Mouse (Mus musculus) NIH3T3 (cell line): Measurements from ENCODE around the gene Itpr2.
A peak's percentile ranks its signal among the peaks of the same experiment; 100 is the strongest.

Experiments used
- DNase-seq: peaks from one replicate; pipeline ENCODE4 v3.0.0-alpha.2; 2012; ENCODE audit warnings: low read depth

Gene Itpr2

DNA sequence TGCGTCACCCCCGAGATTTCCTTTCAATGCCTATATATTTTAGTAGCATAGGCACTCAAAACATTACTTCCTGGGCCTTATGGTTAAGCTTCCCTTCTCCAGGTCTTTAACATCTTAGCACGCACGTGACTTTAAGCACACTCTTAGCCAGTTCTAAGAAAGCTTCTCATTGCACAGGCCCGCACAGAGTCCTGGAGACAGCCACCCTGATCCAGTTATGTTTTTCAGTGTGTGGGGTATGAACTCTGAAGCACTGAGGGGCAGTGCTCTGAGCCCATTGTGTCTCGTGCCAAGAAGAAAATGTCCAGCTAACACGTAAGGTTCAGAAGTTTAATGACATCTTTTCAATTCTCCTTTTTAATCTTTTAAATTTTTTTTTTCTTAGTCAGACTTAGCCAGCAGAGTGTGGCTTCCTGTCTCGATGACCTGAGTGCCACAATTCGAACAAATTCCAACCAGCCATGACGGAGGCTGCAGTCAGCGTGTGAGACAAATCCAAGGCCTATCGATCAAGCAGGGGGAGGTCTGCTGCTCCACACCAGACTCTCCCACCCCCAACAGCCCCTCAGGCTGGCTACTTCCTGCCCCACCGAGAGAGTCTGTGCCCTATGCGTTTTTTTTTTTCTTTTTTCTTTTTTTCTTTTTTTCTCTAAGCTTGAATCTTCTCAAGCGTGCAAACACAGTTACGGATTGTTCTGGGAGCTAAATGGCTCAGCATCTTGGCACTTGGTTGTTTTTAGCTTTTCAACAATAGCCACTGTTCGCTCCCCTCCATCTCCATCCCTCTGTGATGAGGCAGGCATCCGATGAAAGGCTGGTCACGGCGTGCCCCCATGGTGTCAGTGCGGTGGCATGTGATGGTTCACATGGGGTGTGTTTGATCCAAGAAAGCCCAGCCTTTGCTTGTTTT, 390.9 kb downstream of the Itpr2 start:
- DNase-seq, result peak; percentile 27

DNA sequence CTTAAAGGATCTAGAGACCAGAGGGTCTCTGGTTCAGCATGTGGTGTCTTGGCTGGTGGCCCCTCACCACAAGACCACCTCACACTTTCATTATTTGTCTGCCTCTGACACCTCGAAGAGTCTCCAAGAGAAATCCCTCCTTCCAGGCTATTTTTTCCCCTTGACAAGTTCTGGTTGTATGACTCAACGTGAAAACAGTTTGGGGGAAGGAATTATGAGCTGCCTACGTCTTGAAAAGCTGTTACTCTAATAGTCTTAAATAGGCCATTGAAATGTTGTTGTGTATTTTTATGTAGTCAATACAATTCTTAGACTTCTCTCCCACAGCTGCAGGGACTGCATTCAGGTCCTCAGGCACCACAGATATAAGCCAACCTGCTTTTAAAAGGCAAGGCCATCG, 391.6 kb downstream of the Itpr2 start:
- peak; percentile 68 for DNase-seq

DNA sequence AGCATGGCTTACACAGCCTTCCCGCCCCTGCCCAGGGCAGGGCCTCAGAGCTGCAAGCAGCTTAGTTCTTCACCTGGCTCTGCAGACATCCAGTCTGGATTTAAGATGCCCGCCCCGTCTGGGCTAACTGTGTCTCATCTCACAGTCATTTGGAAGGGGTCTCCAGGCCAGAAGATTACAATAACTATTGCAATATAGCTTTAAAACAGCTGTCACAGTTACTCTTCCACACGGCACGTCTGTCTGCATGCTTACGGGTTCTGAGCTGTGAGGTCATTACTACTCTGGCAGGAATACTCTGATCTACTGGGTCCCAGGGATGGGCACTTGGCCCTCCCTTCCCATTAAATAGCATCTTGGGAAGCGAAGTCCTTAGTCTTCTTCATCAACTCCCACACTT, 393.3 kb downstream of the Itpr2 start:
- no peak for DNase-seq

DNA sequence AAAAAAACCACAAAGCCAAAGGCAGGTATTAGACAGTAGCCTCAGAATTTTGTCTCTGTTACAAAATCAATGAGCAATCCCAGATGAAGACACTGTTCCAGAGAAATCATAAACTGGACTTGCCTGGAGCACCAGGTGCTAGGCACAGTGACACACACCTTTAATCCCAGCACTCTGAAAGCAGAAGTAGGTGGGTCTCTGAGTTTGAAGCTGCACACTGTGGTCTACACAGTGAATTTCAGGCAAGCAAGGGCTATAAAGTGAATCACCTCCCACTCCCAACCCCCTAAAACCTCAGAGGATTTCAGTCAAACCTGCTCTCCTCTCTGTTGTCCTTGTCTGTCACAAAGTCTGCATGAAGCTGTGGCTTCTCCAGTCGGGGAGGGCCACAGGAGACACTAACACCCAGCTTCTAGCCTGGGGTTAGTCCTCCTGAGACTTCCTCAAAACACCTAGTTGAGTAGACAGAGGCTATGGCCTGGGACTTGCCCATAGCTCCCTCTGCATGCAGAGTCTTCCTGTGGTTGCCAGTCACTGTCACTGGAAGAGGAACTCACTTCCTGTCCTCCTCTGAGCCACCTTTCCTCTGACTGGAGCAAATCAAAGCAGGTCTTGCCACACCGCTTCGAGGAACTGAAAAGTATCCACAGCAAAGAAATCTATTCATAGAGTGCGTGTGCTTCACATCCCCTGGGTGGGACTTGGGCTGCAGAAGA, 394.7 kb downstream of the Itpr2 start:
- no peak for DNase-seq

DNA sequence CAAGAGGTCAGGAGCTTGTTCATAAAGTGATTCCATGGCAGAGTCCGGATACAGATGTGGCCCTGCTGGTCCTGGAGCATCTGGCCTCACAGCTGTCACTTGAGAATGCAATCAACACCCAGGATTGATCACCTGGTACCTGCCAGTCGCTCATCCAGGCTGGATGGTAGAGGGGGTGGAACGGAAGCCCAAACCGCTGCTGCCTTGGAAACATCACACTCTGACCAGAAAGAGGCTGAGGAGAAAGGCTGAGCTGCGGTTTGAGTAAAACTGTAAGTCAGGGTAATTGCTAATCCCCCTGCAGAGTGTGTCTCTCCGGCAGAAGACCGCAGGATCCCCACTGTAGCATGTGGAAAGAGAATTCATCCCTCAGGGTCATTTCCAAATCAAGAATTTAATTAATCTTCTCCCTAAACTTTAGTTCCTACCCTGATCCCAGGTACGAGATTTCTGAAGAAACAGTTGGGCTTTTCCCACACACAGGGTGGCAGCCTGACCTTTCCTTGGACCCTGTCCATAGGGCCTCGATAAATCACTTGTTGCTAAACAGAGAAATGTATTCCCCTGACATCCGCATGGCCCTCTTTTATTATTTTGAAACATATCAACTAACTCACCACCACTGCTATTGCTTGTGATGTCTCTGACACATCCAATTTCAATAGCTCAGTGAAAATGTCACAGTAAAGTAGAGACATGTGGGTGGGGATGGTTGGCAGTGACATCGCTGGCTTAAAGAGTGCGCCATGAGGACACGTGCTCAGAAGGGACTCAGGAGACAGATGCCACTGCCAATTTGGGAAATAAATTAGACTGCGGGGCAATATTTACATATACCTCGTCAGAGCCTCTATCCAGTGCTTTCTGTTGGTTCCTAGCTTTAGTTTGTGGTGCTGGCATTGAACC, 418.7 kb downstream of the Itpr2 start:
- no peak for DNase-seq

DNA sequence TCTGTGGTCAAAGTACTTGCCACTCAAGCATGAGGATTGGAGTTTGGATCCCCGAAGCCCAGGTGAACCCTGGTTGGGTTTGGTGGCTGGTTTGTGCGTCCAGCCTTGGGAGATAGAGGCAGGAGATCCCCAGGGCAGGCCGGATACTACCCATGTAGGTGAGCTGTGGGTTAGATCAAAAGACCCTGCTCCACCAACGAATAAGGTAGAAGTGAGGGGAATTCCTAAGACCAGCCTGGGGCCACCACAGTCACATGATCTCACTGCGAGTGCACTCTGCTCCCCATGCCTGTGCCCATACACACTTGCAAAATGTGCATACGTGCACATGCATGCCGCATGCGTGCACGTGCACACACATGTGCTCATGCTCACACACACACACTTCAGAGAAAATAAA, 419.5 kb downstream of the Itpr2 start:
- DNase-seq, result no peak

DNA sequence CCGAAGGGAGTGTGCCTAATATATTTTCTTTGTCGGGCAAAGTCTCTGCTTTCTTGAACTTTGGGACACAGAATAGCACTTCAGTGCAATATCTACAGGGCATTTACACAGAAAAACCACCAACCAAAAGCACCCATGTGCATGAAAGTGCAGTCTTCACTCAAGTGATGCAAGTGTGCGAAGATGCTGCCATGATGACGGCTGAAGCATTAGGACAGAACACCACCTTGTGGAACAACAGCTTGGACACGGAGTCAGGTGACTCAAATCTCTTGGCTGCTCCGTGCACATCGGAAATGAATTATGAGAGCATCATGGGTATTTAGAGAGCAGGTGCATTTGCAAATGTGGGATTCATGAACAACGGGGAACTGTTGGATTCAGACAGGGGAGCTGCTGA, 420.4 kb downstream of the Itpr2 start:
- no peak for DNase-seq

DNA sequence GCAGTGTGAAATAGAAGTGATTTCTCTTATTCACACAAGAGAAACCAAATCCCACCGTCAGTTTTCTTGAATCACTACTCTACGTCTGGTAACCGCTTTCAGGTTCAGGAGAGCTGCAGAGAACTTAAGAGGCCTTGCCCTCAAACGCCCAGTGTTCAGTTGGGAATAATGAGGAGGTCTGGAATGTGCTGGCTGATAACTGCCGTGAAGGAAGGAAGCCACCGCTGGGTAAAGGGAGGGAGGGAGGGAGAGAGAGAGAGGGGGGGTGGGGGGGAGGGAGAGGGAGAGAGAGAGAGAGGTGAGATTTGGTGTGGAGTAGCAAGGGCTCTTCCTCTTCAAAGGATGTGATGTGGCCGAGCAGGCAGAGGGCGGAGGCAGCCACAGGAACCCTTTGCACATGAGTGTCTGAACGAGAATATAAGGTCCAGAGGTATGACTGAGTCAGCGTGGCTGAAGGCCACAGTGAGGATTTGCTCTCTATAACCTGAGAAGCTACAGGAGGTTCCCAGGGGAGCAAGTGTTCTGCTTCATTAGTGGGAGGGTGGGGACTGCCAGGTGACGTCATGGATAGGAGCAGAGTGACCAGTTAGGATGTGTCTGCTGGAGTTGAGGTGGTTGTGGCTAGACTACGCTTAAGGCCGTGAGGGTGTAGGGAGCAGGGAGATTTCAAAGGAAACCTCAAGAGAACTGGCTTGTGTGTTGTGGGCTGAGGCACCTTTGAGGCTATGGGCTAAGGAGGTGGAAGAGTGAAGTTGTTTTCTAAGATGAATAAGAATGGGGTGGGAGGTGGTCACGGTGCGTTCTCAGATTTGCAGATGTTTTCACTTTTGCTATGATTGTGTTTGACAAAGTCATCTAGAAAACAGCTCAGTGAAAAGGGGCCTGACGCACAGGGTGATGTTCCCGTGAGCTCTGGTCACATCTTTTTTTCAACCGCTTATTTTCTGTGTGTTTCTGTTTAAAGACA, 421.2 kb downstream of the Itpr2 start:
- no peak for DNase-seq

DNA sequence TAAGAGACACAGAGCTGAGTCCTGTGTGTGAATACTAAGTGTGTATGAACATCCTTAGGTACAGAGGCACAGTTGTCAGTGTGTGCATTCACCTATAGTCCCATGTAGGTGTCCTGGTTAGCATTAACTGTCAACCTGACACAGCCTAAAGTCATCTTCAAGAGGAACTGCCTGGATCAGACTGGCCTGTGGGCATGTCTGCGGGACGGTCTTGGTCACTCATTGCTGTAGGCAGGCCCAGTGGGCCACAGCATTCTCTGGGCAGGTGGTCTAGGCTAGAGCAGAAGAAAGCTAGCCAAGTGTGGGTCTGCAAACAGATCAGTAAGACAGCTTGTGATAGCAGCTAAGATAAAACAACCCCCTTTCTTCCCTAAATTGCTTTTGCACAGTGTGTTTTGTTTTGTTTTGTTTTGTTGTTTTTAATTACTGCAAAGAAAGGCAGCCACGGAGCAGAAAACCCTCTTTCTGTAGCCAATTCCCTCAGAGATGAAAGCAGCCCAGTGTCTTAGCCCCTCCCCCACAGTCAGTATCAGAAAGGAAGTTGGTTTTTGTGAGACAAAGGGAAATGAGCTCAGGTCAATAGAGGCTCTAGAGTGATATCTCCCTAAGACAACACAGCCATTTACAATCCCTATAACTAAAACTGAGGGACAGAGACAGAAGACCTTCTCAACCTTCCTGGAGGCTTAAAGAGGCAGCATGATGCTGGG, 422.1 kb downstream of the Itpr2 start:
- no peak for DNase-seq

DNA sequence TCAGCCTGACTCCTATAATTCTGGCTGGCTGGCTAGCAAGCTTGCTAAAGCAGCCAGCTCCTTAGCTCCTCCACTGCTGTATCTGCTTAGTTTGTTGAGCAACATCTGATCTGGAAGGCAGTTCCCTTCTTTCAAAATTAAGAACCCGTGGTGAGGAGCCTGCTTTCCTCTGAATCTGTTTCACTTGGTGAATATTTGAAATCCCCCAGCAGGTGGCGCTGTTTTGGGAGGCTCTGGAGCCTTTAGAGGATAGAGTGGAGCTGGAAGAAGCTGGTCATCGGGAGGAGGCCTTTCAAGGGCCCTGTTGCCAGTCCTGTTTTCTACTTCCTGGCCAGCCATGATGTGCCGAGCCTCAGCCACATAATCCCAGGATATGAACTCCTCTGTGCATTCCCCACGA, 422.8 kb downstream of the Itpr2 start:
- DNase-seq, result peak; percentile 92

DNA sequence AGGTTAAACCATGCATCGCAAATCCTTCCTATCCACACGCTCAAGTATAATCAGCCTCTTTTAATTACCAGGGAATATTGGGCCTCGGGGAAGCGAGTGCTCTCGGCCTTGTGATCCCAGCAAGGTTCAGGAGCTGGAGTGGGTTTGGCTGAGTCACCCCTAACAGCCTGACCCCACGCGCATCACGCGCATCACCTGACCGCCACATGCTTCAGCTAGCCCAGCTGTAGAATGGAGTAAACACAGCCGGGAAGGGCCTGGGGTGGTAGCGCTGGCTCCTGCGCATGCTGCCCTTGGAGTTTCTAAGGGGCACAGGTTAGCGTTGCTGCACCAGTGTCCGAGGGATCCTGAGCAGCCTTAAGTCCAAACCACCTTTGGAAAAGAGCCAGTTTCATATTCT, 423.9 kb downstream of the Itpr2 start:
- no peak for DNase-seq

DNA sequence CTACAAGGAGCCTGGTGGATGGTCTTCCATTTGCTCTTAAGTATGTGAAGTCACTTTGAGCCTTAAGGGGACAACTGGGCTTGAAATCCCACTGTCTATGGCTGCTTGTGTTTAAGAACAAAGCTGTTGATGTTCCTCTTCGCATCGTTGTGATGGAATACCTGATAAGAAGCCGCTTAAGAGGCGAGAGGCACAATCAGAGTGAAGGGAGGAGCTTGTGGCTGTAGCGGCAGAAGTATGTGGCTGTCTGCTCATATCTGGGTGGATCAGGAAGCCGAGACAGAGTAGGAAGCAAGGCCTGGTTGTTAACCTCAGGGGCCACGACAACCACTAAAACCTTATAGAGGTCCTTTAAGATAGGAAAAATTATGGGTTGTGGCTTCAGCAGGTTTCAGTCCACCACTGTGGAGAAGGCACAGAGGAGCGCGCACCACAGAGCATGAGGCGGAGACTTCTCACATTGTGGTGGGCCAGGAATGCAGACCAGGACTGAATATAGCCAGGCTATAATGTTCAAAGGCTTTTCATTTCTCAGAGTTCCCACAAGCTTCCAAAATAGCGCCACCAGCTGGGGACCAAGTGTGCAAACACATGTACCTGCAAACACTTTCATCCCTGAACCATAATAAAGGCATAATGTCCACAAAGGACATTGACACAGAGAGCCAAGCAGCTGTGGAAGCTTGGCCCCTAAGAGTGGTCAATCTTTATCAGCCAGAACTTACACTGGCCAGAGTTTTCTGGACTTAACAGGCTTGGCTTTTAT, 424.7 kb downstream of the Itpr2 start:
- DNase-seq, result peak; percentile 29

DNA sequence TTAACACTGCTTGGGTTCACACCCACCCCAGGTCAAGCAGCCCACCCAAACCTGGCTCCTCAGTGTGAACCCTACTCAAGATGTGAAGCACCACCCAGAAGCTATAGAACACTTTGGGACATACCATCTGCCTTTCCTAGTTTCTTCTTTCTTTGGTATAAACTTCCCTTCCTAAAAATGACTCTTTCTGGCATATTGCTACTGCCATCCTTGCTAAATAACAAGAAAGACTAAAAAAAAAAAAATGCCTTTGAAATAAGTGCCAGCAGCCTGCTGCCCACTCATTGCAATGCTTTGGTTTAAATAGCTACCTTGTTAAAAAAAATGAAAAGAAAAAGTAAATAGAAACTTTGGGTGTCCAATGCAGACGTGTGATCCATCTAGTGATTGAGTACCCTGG, 429.2 kb downstream of the Itpr2 start:
- no peak for DNase-seq

DNA sequence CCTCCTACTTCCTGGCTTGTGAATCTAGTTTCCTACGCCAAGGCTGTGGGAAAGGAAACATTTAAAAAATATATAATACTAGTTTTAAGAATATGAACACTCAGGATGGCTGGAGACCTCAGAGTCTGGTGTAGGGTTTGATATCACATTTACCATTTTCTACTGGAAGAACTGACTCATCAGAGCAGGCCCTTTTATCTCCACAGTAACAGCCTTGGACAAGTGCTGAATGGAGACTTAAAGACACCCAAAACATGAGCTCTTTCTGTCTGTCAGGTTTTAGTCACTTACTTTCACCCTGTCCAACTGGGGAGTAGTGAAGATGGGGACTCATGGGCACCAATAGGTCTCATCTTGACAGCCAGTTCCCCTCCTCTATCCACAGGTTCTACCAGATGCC, 430.1 kb downstream of the Itpr2 start:
- no peak for DNase-seq
